Mouse (Mus musculus) ovary, postnatal 36 days (tissue): Measurements from ENCODE around the gene Ncoa6.
"Not testable (repeated sequence)": the region's sequence is repeated elsewhere in the genome, so short reads cannot be mapped to it uniquely, and the experiment has no call there.

Experiments used
- DNase-seq: peaks from one replicate; pipeline ENCODE4 v3.0.0; 2022; ENCODE audit warnings: low spot score, mixed read lengths

Gene Ncoa6

GRCm38 (mm10) chr2:155473570-155474088, at the start of gene Ncoa6:
Gene Ncoa6, minus strand, starts transcription at chr2:155473894.
- peak; percentile 72 for DNase-seq

GRCm38 (mm10) chr2:155518531-155519270, 45.0 kb upstream of the Ncoa6 start:
- no peak for DNase-seq

GRCm38 (mm10) chr2:155517455-155518423, 44.0 kb upstream of the Ncoa6 start, which contains the start of the genes Acss2 and Ggt7:
Gene Acss2, plus strand, starts transcription at chr2:155517948.
Gene Ggt7, minus strand, starts transcription at chr2:155518237.
- peak; percentile 98 for DNase-seq

- peak; percentile 48 for DNase-seq
These were observed 42.2 kb upstream of the Ncoa6 start for GRCm38 (mm10) chr2:155515941-155516340.

GRCm38 (mm10) chr2:155514666-155515065, 41.0 kb upstream of the Ncoa6 start:
- peak; percentile 75 for DNase-seq

GRCm38 (mm10) chr2:155513543-155513942, 39.8 kb upstream of the Ncoa6 start:
- no peak for DNase-seq

- peak; percentile 42 for DNase-seq
These were observed 38.8 kb upstream of the Ncoa6 start for GRCm38 (mm10) chr2:155512479-155512878.

- DNase-seq = no peak
These were observed 34.2 kb upstream of the Ncoa6 start for GRCm38 (mm10) chr2:155507721-155508470.

GRCm38 (mm10) chr2:155505811-155506210, 32.1 kb upstream of the Ncoa6 start:
- no peak for DNase-seq

GRCm38 (mm10) chr2:155504440-155505355, 31.0 kb upstream of the Ncoa6 start:
- no peak for DNase-seq

GRCm38 (mm10) chr2:155502596-155502995, 28.9 kb upstream of the Ncoa6 start:
- peak; percentile 25 for DNase-seq

GRCm38 (mm10) chr2:155490998-155491397, 17.3 kb upstream of the Ncoa6 start:
- no peak for DNase-seq

- peak; percentile 34 for DNase-seq
These were observed 8.3 kb upstream of the Ncoa6 start for GRCm38 (mm10) chr2:155482021-155482420.

GRCm38 (mm10) chr2:155472671-155473569, 774 bp downstream of the Ncoa6 start:
- DNase-seq = peak; percentile 45

- DNase-seq = no peak
These were observed 6.8 kb downstream of the Ncoa6 start for GRCm38 (mm10) chr2:155466861-155467260.

- no peak for DNase-seq
These were observed 20.1 kb downstream of the Ncoa6 start for GRCm38 (mm10) chr2:155453591-155453990.

GRCm38 (mm10) chr2:155451256-155451655, 22.4 kb downstream of the Ncoa6 start:
- no peak for DNase-seq

GRCm38 (mm10) chr2:155447906-155448305, 25.8 kb downstream of the Ncoa6 start:
- not testable (repeated sequence) for DNase-seq

- no peak for DNase-seq
These were observed 30.2 kb downstream of the Ncoa6 start for GRCm38 (mm10) chr2:155443446-155443845.
